Mouse (Mus musculus) layer of hippocampus, adult 18-20 months (tissue): ENCODE results near the gene Cited4. TPM values are rescaled to one million over a fixed set of nuclear protein-coding genes. Genes with fewer than 3 reads are reported as not detected.

Experiments
- DNase-seq, 2 experiments: peaks; one replicate each; pipeline ENCODE4 v3.0.0; 2022; ENCODE audit warnings: low spot score in 2 of 2
- long read RNA-seq: library from polyadenylated mRNA; stranded (forward); transcript quantifications from one replicate; pipeline ENCODE4 v2.0.0, GENCODE M21; 2021
- total RNA-seq, 2 experiments: library from RNA; stranded (reverse); gene quantifications; 2 replicates each; pipeline ENCODE4 v1.2.3; 2021

Cited4 gene
- 1 to 10 TPM; 1.4 to 1.7 TPM for total RNA-seq
- long read RNA-seq, partial matches to known transcripts: 0 of 4 reads
- long read RNA-seq, other reads (novel, unspliced or antisense): 0 of 4 reads

- DNase-seq: peak; percentile 62 to 80
Measured at GRCm38 (mm10) chr4:120666358-120667024, at the start of gene Cited4. Cited4 (plus strand) TSS chr4:120666572.

DNA sequence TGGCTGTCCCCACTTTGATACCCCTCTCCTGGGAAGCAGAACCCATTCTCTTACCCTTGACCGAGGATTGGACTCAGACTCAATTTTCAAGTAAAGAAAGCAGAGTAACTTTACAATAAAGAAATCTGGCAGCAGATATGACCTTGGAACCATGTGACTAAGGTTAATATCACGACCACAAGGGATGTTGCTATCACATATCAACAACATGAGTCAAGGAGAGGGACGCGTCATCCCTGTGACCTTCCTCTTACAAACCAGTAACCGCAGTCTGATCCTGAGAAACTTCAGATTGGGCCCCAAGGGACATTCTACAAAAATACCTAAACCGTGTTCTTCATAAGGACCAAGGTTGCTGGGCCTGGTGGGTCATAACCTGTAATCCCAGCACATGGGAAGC, 38.6 kb upstream of the Cited4 start:
- no peak for DNase-seq

GRCm38 (mm10) chr4:120630218-120630931, 36.0 kb upstream of the Cited4 start:
- DNase-seq: no peak

DNA sequence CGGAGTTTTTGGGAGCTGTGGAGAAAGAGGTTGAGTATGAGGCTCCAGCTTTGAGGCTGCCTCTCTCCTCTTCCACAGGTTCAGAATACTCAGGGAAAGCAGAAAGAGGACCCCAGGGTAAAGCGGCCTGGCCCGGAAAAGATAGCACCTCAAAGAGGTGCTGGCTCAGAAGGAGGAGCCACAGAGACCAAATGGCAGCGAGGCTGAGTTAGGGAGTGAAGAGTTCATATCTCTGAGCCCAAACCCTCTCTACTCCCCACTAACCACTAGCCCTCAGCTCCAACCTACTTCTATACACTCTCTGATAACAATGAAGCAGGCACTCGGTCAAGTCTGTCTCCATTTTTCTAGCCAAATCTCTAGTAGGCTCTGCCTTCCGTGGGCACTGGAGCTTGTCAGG, 34.5 kb upstream of the Cited4 start:
- DNase-seq: no peak

GRCm38 (mm10) chr4:120635351-120635750, 31.0 kb upstream of the Cited4 start:
- DNase-seq: no peak

- no peak for DNase-seq
Measured at GRCm38 (mm10) chr4:120641946-120642345, 24.4 kb upstream of the Cited4 start.

- DNase-seq: no peak
Measured at GRCm38 (mm10) chr4:120643899-120644298, 22.5 kb upstream of the Cited4 start.

- peak; percentile 28 to 53 for DNase-seq
Measured at GRCm38 (mm10) chr4:120649369-120650207, 16.8 kb upstream of the Cited4 start.

DNA sequence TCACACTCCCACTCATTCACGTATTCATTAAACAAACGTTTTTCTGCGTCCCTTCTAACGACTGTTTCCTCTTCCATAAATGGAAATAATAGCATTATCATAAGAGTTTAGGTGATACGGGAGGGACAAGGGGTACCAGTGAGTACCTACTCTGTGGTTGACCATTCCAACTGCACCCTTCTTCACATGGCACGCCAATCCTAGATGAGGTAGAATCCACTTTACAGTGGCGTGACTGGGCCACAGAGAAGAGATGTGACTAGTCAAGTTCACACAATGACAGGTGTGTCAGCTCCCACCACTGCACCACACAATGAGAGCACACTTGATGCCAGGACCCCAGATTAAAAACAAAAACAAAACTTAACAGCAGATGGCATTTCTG, 16.2 kb upstream of the Cited4 start:
- DNase-seq: no peak

- DNase-seq: no peak
Measured at GRCm38 (mm10) chr4:120655898-120656297, 10.5 kb upstream of the Cited4 start.

- DNase-seq: peak in 1 of 2 experiments; percentile 58
Measured at GRCm38 (mm10) chr4:120660485-120660884, 5.9 kb upstream of the Cited4 start.

DNA sequence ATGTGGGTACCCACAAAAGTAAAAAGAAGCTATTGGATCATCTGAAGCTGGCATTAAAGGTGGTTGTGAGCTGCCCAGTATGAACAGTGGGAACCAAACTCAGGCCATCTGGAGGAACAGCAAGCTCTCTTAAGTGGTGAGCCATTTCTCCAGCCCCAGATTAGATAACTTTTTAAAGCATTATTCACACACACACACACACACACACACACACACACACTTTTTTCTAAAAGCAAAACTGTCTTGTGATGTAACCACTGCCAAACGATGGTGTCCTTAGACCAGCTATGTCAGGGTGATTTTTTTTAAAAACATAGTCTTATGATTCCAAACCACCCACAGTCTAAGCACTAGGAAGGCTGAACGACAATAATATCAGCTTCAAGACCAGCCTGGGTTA, 1.8 kb upstream of the Cited4 start:
- DNase-seq: no peak

GRCm38 (mm10) chr4:120665144-120665700, 1.1 kb upstream of the Cited4 start:
- no peak for DNase-seq

- DNase-seq: no peak
Measured at GRCm38 (mm10) chr4:120665782-120666181, 590 bp upstream of the Cited4 start.

DNA sequence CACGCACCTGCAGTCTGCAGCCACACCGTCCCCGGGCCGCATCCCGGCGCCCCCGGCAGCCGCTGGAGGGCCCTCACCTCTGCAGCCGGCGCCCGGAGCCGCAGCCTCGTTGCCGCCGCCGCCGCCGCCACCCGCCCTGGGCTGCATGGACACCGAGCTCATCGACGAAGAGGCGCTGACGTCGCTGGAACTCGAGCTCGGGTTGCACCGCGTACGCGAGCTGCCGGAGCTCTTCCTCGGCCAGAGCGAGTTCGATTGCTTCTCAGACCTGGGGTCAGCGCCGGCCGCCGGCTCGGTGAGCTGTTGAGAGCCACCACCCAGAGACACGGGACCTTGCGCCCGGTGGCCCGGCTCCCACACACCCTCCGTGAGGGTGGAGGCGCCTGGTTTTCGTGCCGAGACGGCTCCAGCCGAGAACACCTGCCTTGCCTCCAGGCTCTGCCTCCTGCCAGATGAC, 701 bp downstream of the Cited4 start:
- DNase-seq: peak in 1 of 2 experiments; percentile 45

GRCm38 (mm10) chr4:120667555-120667954, 1.2 kb downstream of the Cited4 start:
- DNase-seq: no peak

DNA sequence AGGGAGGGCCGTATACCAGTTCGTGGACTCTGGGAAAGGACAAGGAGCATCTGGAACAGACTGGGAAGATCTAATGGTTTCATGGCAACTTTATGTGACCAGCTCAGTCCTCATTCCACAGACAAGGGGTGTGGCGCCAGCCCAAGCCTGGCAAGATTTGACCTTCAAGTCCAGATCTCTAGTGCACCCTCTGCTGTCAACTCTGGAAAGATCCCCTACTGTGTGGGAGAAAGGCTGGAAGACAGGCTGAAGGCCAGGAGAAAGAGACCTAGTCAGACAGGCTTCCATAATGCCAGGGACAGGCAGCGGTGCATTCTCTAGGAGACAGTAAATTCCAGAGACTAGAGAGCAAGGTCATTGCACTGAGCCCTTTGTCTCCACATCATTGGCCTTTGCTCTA, 2.2 kb downstream of the Cited4 start:
- DNase-seq: no peak

DNA sequence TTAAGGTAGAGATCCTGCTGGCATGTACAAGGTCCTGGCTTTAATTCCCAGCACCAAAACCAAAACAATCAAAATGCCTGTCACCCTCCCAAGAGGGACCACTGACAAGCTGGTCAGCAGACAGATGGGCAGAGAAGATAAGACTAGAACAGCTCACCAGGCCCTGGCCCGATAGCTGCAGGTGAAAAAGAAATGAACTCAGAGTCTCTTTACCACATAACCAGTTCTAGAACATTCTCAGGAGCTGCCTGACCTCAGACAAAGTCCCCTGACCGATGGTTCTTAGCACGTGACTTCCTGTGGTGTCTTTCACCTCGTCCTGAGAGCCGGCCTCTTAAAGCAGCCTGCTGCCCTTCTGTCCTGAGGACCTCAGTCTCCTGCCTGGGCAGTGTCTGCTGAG, 3.2 kb downstream of the Cited4 start:
- DNase-seq: no peak

DNA sequence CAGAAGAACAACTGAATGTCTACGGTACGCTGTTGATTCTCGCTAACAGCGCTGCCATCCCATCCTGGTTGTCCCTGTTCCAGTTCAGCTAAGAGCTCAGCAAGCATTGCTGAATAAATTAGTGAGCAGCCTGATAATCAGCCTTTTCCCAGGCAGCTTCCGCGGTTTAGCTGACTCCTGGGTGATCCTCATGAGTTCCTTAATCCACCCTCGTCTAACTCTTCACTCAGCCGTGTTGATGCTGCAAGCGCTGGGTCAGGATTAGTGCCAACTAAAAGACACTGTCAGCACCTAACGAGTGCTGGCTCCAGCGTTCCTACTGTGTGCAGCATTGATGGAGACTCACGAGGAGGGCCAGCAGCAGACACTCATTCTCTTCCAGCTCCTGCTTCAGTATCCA, 4.7 kb downstream of the Cited4 start:
- no peak for DNase-seq

GRCm38 (mm10) chr4:120673606-120674005, 7.2 kb downstream of the Cited4 start:
- no peak for DNase-seq

- no peak for DNase-seq
Measured at GRCm38 (mm10) chr4:120674775-120675451, 8.5 kb downstream of the Cited4 start.
